Mouse (Mus musculus) c-Kit-negative CD71-positive TER-119-positive erythroid progenitor cells, embryonic 14.5 days (primary cell): ENCODE measurements around the gene Rmnd1.

Source experiments
- DNase-seq: peaks from one replicate; pipeline ENCODE4 v3.0.0-alpha.2; 2013; ENCODE audit warnings: low read depth, low spot score

Gene Rmnd1

GRCm38 (mm10) chr10:4354371-4355260 lies 77.6 kb downstream of the Rmnd1 start:
- DNase-seq = no peak
